Mouse (Mus musculus): ENCODE measurements around the gene Ntsr1.

- TF ChIP-seq POLR2A (IDR thresholded peaks at IDR 0.05; ENCODE audit: borderline replicate concordance, insufficient read depth, low read length) = no peak
- no peak for TF ChIP-seq CTCF (IDR thresholded peaks at IDR 0.05; ENCODE audit: borderline replicate concordance, insufficient read depth, low read depth, low read length)
These were observed 69.4 kb downstream of the Ntsr1 start for GRCm38 (mm10) chr2:180569028-180569643.
